Mouse (Mus musculus) heart, embryonic 13.5 days (tissue): ENCODE measurements at regions not wholly inside any gene's neighbourhood (a gene's known extent, or its start where the extent isn't known, plus 50 kb on each side); places are given as distances from the start of the nearest gene placed in this dataset.

Source experiments
- ATAC-seq: fragments of 200-750 bp; cut with Nextera tagmentation; 2 replicates; pipeline ENCODE4 v1.8.0; 2017; ENCODE audit warnings: moderate TSS enrichment; ENCODE audit not compliant: insufficient number of reproducible peaks, low FRiP score, low TSS enrichment; ENCODE audit errors: extremely low read depth
- H3K27ac ChIP-seq: fragments of 300-500 bp; sonication (generic); replicated peaks from 2 replicates; pipeline ENCODE4 v1.5.1; 2015; ENCODE audit warnings: moderate library complexity, mild to moderate bottlenecking, inconsistent platforms
- H3K27me3 ChIP-seq: fragments of 300-500 bp; sonication (generic); replicated peaks from 2 replicates; pipeline ENCODE4 v1.6.1; 2015; ENCODE audit warnings: mild to moderate bottlenecking, inconsistent platforms
- H3K36me3 ChIP-seq: fragments of 300-500 bp; sonication (generic); 2 replicates; pipeline ENCODE4 v1.6.1; 2015; ENCODE audit warnings: mild to moderate bottlenecking, inconsistent platforms
- H3K4me1 ChIP-seq: fragments of 300-500 bp; sonication (generic); 2 replicates; pipeline ENCODE4 v1.6.1; 2015; ENCODE audit warnings: inconsistent platforms
- H3K4me2 ChIP-seq: fragments of 300-500 bp; sonication (generic); 2 replicates; pipeline ENCODE4 v1.6.1; 2015; ENCODE audit warnings: inconsistent platforms, mild to moderate bottlenecking, moderate library complexity
- H3K4me3 ChIP-seq: fragments of 300-500 bp; sonication (generic); 2 replicates; pipeline ENCODE4 v1.5.1; 2015; ENCODE audit warnings: moderate library complexity, mild to moderate bottlenecking, inconsistent platforms
- H3K9ac ChIP-seq: fragments of 300-500 bp; sonication (generic); 2 replicates; pipeline ENCODE4 v1.6.1; 2015; ENCODE audit warnings: inconsistent platforms, mild to moderate bottlenecking, moderate library complexity
- H3K9me3 ChIP-seq: fragments of 300-500 bp; sonication (generic); 2 replicates; pipeline ENCODE4 v1.6.1; 2016; ENCODE audit warnings: inconsistent platforms
- whole genome bisulfite sequencing: fragments of 180-500 bp; shearing (Covaris S2); methylation state at CpG from one replicate; pipeline ENCODE4 v1.1.7; 2015; ENCODE audit warnings: mixed read lengths; 5-methylcytosine and 5-hydroxymethylcytosine counted together

GRCm38 (mm10) chr17:48823921-48824320 lies 108.3 kb upstream of the Lrfn2 start:
- Histone ChIP-seq H3K27ac (no peak overlapping the region), H3K36me3 (no peaks in the 10 kb centered on the region), H3K9me3 (no peaks in the 10 kb centered on the region), H3K27me3 (no peaks in the 10 kb centered on the region; the same call in 1 of the 2 replicates), H3K9ac (no peak overlapping the region), H3K4me2 (no peak overlapping the region), H3K4me1 (no peaks in the 10 kb centered on the region), H3K4me3 (no peak overlapping the region)
- ATAC-seq: no peak
- WGBS: 76% methylated on average over 9 of the region's 9 CpGs

- no peak overlapping the region for H3K4me2 ChIP-seq
- H3K9me3 ChIP-seq: no peaks in the 10 kb centered on the region
- H3K36me3 ChIP-seq: no peaks in the 10 kb centered on the region
- no peak for ATAC-seq
- 60% methylated on average over 9 of the region's 9 CpGs for WGBS
- no peak overlapping the region for H3K4me3 ChIP-seq
- H3K4me1 ChIP-seq: no peaks in the 10 kb centered on the region
- no peaks in the 10 kb centered on the region; the same call in 1 of the 2 replicates for H3K27me3 ChIP-seq
- no peak overlapping the region for H3K9ac ChIP-seq
- H3K27ac ChIP-seq: no peak overlapping the region
Measured at GRCm38 (mm10) chr17:48825212-48825913, 106.8 kb upstream of the Lrfn2 start.

- WGBS: 63% methylated on average over 20 of the region's 20 CpGs
- no peak for ATAC-seq
- peaks cover 7% of the 10 kb centered on the region for H3K27me3 ChIP-seq
- no peaks in the 10 kb centered on the region for H3K4me1 ChIP-seq
- no peak overlapping the region for H3K4me2 ChIP-seq
- H3K36me3 ChIP-seq: no peaks in the 10 kb centered on the region
- H3K27ac ChIP-seq: no peak overlapping the region
- no peaks in the 10 kb centered on the region for H3K9me3 ChIP-seq
- no peak overlapping the region for H3K4me3 ChIP-seq
- no peak overlapping the region for H3K9ac ChIP-seq
Measured at GRCm38 (mm10) chr17:48838297-48838979, 93.7 kb upstream of the Lrfn2 start.

GRCm38 (mm10) chr17:48847890-48848289 lies 84.3 kb upstream of the Lrfn2 start:
- Histone ChIP-seq H3K9me3 (no peaks in the 10 kb centered on the region), H3K4me2 (no peak overlapping the region), H3K27ac (no peak overlapping the region), H3K9ac (no peak overlapping the region), H3K4me3 (no peak overlapping the region), H3K36me3 (no peaks in the 10 kb centered on the region), H3K4me1 (no peaks in the 10 kb centered on the region), H3K27me3 (no peaks in the 10 kb centered on the region; the same call in 1 of the 2 replicates)
- no peak for ATAC-seq
- 36% methylated on average over 7 of the region's 7 CpGs for WGBS

- no peaks in the 10 kb centered on the region for H3K36me3 ChIP-seq
- no peak overlapping the region for H3K9ac ChIP-seq
- H3K4me1 ChIP-seq: no peaks in the 10 kb centered on the region
- no peak for ATAC-seq
- no peak overlapping the region for H3K27ac ChIP-seq
- H3K9me3 ChIP-seq: no peaks in the 10 kb centered on the region
- no peak overlapping the region for H3K4me3 ChIP-seq
- no peaks in the 10 kb centered on the region; the same call in 1 of the 2 replicates for H3K27me3 ChIP-seq
- no peak overlapping the region for H3K4me2 ChIP-seq
Measured at GRCm38 (mm10) chr17:48850910-48851309, 81.3 kb upstream of the Lrfn2 start.

- Histone ChIP-seq H3K27me3 (no peaks in the 10 kb centered on the region), H3K27ac (no peak overlapping the region), H3K9me3 (no peaks in the 10 kb centered on the region), H3K36me3 (no peaks in the 10 kb centered on the region), H3K4me3 (no peak overlapping the region), H3K4me1 (no peaks in the 10 kb centered on the region), H3K9ac (no peak overlapping the region), H3K4me2 (no peak overlapping the region)
- WGBS: 50% methylated on average over 6 of the region's 6 CpGs
- no peak for ATAC-seq
Measured at GRCm38 (mm10) chr17:48858891-48859290, 73.3 kb upstream of the Lrfn2 start.

GRCm38 (mm10) chr17:48870443-48870842 lies 61.7 kb upstream of the Lrfn2 start:
- 63% methylated on average over 6 of the region's 6 CpGs for WGBS
- Histone ChIP-seq H3K27me3 (no peaks in the 10 kb centered on the region), H3K4me1 (no peaks in the 10 kb centered on the region), H3K4me3 (no peak overlapping the region), H3K4me2 (no peak overlapping the region), H3K9ac (no peak overlapping the region), H3K9me3 (peaks cover 5% of the 10 kb centered on the region; the same call in 1 of the 2 replicates), H3K36me3 (no peaks in the 10 kb centered on the region), H3K27ac (no peak overlapping the region)
- ATAC-seq: no peak

- 68% methylated on average over 8 of the region's 8 CpGs for WGBS
- Histone ChIP-seq H3K36me3 (no peaks in the 10 kb centered on the region), H3K4me3 (no peak overlapping the region), H3K9me3 (peaks cover 4% of the 10 kb centered on the region; the same call in 1 of the 2 replicates), H3K4me1 (no peaks in the 10 kb centered on the region), H3K27me3 (peaks cover 5% of the 10 kb centered on the region), H3K27ac (no peak overlapping the region), H3K9ac (no peak overlapping the region), H3K4me2 (no peak overlapping the region)
- ATAC-seq: no peak
Measured at GRCm38 (mm10) chr17:48877505-48877904, 54.7 kb upstream of the Lrfn2 start.

- no peak overlapping the region for H3K27ac ChIP-seq
- WGBS: 81% methylated on average over 3 of the region's 3 CpGs
- no peaks in the 10 kb centered on the region; the same call in 1 of the 2 replicates for H3K9me3 ChIP-seq
- H3K36me3 ChIP-seq: no peaks in the 10 kb centered on the region
- peaks cover 9% of the 10 kb centered on the region for H3K27me3 ChIP-seq
- no peak overlapping the region for H3K9ac ChIP-seq
- H3K4me1 ChIP-seq: no peaks in the 10 kb centered on the region
- ATAC-seq: no peak
- no peak overlapping the region for H3K4me3 ChIP-seq
- no peak overlapping the region for H3K4me2 ChIP-seq
Measured at GRCm38 (mm10) chr17:48880590-48880989, 51.6 kb upstream of the Lrfn2 start.

- H3K4me2 ChIP-seq: no peak overlapping the region
- H3K27ac ChIP-seq: no peak overlapping the region
- H3K4me1 ChIP-seq: no peaks in the 10 kb centered on the region
- no peaks in the 10 kb centered on the region; the same call in 1 of the 2 replicates for H3K9me3 ChIP-seq
- no peak for ATAC-seq
- no peak overlapping the region for H3K4me3 ChIP-seq
- 68% methylated on average over 5 of the region's 5 CpGs for WGBS
- no peak overlapping the region for H3K9ac ChIP-seq
- peaks cover 9% of the 10 kb centered on the region for H3K27me3 ChIP-seq
- H3K36me3 ChIP-seq: no peaks in the 10 kb centered on the region
Measured at GRCm38 (mm10) chr17:48881946-48882345, 50.2 kb upstream of the Lrfn2 start.
